Mouse (Mus musculus) G1E (cell line): ENCODE results near the gene Cdh13.

Experiments used
- CTCF ChIP-seq: IDR thresholded peaks from 2 replicates; pipeline ENCODE4 v1.5.1; 2012; ENCODE audit warnings: low read depth, low read length, inconsistent platforms, mixed read lengths
- GATA1 ChIP-seq: IDR thresholded peaks from 2 replicates; pipeline ENCODE4 v1.6.1; 2012; ENCODE audit warnings: borderline replicate concordance, low read length, inconsistent platforms, mixed read lengths
- GATA2 ChIP-seq: IDR thresholded peaks from 2 replicates; pipeline ENCODE4 v1.6.1; 2012; ENCODE audit warnings: low read depth, low read length, inconsistent platforms, borderline replicate concordance
- POLR2AphosphoS5 ChIP-seq: IDR thresholded peaks from 2 replicates; pipeline ENCODE4 v1.6.1; 2012; ENCODE audit warnings: low read depth, low read length, inconsistent platforms; ENCODE audit not compliant: insufficient replicate concordance
- TAL1 ChIP-seq: conservative IDR thresholded peaks from 2 replicates; pipeline ENCODE4 v1.6.1; 2012; ENCODE audit warnings: low read depth, low read length, inconsistent platforms, mixed read lengths

GRCm38 (mm10) chr8:118685863-118686262 lies 402.3 kb downstream of the Cdh13 start:
- no peak for TF ChIP-seq TAL1
- no peak for TF ChIP-seq CTCF
- TF ChIP-seq GATA1 = no peak
- TF ChIP-seq POLR2AphosphoS5 = no peak
- TF ChIP-seq GATA2 = no peak
